Mouse (Mus musculus) cerebellum, adult 2 months (tissue): ENCODE data around the gene Sfrp5. TPM values are rescaled to one million over a fixed set of nuclear protein-coding genes. Genes with fewer than 3 reads are reported as not detected.
A peak's percentile ranks its signal among the peaks of the same experiment; 100 is the strongest.

Experiments used
- DNase-seq, 2 experiments: peaks; one replicate each; pipeline ENCODE4 v3.0.0; 2021
- H3K27ac ChIP-seq: fragments of 200-500 bp; 2 replicates; pipeline ENCODE4 v1.5.1; 2012; ENCODE audit warnings: low read length, control low read depth, inconsistent platforms; ENCODE audit not compliant: insufficient read depth
- H3K27me3 ChIP-seq: fragments of 200-500 bp; 2 replicates; pipeline ENCODE4 v1.6.1; 2012; ENCODE audit warnings: inconsistent platforms, mild to moderate bottlenecking, low read length, moderate library complexity; ENCODE audit not compliant: control insufficient read depth, insufficient read depth
- H3K4me1 ChIP-seq: fragments of 200-500 bp; 2 replicates; pipeline ENCODE4 v1.6.1; 2011; ENCODE audit warnings: low read length; ENCODE audit not compliant: control insufficient read depth, insufficient read depth
- H3K4me3 ChIP-seq: fragments of 200-500 bp; replicated peaks from 2 replicates; pipeline ENCODE3; 2011; ENCODE audit warnings: mild to moderate bottlenecking, low read depth, low read length, control low read depth; ENCODE audit not compliant: insufficient read depth
- CTCF ChIP-seq: fragments of 200-500 bp; IDR thresholded peaks from 2 replicates; pipeline ENCODE4 v1.5.1; 2011; ENCODE audit warnings: low read depth, mild to moderate bottlenecking, control low read depth, low read length, moderate library complexity, borderline replicate concordance; ENCODE audit not compliant: insufficient read depth
- POLR2A ChIP-seq: fragments of 200-500 bp; IDR thresholded peaks from 2 replicates; pipeline ENCODE4 v1.6.1; 2011; ENCODE audit warnings: low read length, control low read depth, borderline replicate concordance; ENCODE audit not compliant: insufficient read depth
- WGBS: fragments of 180-500 bp; shearing (Covaris S2); methylation state at CpG from one replicate; pipeline ENCODE4 v1.1.7; 2018; 5-methylcytosine and 5-hydroxymethylcytosine counted together
- polyA plus RNA-seq: library from polyadenylated mRNA; depleted of rRNA; stranded (reverse); fragments of >200 nt; gene quantifications from 2 replicates; pipeline ENCODE4 v1.2.3, GENCODE M21; 2012; rRNA removed

Gene Sfrp5
- polyA plus RNA-seq, 1 experiment, result 15.3 TPM

DNA sequence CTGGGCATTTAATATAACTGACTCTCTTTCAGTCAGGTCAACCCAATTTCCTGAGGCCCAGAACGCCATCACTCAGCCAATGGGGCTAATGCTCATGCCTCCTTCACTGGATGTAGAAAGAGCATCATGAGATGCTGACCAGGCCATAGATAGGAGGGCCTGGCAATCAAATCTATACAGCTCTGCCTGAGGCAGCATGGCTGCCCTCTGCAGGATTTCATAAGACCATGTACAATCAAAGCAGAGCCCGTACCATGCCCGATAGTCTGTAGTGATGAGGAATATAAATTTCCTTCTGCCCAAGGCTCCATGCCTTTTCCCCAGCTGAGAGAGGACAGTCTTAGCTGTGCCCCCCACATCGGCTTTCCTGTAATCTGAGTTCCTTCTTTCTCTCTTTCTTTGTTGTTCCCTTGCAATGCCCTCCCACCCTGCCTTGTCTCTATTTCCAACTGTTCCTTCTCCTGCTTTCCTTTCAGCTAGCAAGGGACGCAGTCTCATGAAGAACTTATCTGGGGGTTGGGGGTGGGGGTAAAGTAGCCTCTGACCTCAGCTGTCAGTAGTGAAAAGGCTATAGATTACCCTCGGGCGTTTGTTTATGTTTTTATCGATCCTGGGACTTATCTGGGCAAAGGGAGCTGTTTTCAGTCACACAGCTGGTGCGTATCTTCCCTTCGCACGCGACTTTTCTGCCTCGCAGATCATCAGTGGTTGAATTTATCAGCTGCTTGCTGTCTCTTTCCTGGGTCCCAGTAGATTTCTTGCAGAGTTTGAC, 43.6 kb downstream of the Sfrp5 start:
- 77% methylated on average over 13 of the region's 13 CpGs for WGBS
- DNase-seq, result no peak
- Histone ChIP-seq H3K4me3 (no peak overlapping the region), H3K4me1 (no peaks in the 10 kb centered on the region), H3K27ac (no peak overlapping the region), H3K27me3 (no peaks in the 10 kb centered on the region)
- TF ChIP-seq CTCF (no peak), POLR2A (no peak)

DNA sequence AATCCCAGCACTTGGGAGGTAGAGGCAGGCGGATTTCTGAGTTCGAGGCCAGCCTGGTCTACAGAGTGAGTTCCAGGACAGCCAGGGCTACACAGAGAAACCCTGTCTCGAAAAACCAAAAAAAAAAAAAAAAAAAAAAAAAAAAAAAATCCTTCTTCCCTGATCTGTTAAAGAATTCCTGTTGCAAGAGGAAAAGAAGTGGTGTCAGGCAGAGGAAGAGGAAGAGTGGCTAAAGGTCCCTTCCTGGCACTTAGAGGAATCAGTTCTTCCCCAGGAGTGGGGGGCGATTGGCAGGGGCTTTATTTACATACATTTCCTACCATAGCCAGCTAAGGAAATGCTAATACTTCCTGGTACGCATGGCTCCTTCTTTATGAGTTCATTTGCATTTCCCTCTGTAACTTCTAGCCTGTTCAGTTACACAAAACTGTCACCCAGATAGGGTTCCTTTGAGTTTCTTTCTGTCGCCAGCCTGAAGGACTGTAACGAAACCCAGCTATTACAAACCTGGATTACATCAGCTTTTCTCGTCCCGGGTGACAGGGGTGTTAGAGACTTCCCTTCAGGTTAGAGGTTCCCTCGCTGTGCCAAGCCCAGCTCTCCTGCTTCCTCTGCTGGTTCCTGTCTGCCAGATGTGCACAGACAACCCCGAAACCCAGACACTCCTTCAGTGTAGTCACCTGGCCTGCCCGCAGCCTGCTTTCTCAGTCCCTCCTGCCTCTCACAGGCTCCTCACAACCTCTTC, 44.4 kb downstream of the Sfrp5 start:
- no peak for TF ChIP-seq POLR2A

DNA sequence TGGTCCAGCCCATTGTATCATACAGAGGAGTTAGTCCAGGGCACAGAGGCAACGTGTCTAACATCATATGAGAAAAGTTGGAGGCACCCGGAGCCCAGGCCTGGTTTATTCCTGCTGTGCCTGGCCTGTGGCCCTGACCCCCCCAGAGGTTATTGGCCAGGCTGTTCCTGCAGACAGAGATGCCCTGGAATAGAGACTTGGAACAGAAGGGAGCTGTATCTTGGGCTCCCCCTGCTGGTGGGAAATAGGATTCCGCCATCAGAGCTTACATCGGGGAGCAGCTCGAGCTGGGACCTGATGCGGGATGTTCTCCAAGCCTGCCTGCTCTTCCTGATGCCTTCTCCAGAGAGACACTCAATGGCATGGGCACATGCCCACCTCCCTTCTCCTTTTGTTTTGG, 50.1 kb downstream of the Sfrp5 start:
- WGBS, result 4% methylated on average over 6 of the region's 6 CpGs
- H3K27me3 ChIP-seq, result no peaks in the 10 kb centered on the region
- 0 out of 2 replicates have a peak, but pooled peaks cover 3% of the 10 kb centered on the region for H3K4me1 ChIP-seq
- TF ChIP-seq POLR2A (no peak), CTCF (peak; percentile 87)
- H3K4me3 ChIP-seq, result no peak overlapping the region
- no peak overlapping the region for H3K27ac ChIP-seq
- peak; percentile 86 to 91 for DNase-seq

More for the DNA sequence above, 44.4 kb downstream of the Sfrp5 start:
- Histone ChIP-seq H3K27me3 (no peaks in the 10 kb centered on the region), H3K27ac (no peak overlapping the region), H3K4me3 (no peak overlapping the region), H3K4me1 (no peaks in the 10 kb centered on the region)
- WGBS, result 81% methylated on average over 12 of the region's 12 CpGs
- DNase-seq, result no peak

DNA sequence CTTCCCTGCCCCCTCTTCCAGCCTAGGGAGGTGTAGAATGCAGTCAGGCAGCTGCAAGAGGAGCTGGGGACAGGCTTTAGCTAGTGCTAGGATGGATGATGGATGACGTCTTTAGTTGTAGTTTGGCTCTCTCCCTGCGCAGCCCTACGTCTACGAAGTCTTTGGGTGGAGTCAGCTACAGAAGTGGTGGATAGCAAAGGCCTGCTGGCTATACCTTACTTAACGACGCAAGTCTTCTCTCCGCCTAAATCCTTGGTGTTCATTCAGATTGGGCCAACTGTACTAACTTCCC, 53.5 kb downstream of the Sfrp5 start:
- 74% methylated on average over 7 of the region's 7 CpGs for WGBS
- H3K27ac ChIP-seq, result no peak overlapping the region
- H3K27me3 ChIP-seq, result no peaks in the 10 kb centered on the region
- TF ChIP-seq POLR2A, result no peak
- TF ChIP-seq CTCF, result no peak
- 0 out of 2 replicates have a peak, but pooled peaks cover 3% of the 10 kb centered on the region for H3K4me1 ChIP-seq
- peak overlapping the region; percentile 64 for H3K4me3 ChIP-seq
- DNase-seq, result no peak

Other genes with a start within 250 kb of the Sfrp5 start
- 54.9 and 65.5 TPM in 2 replicates for gene Mms19, start 221.1 kb downstream of the Sfrp5 start, polyA plus RNA-seq
- gene Ubtd1, start 220.5 kb downstream of the Sfrp5 start, polyA plus RNA-seq, result 28.1 and 29.4 TPM in 2 replicates
- 0.32 and 0.54 TPM in 2 replicates for gene Ankrd2, start 166.3 kb downstream of the Sfrp5 start, polyA plus RNA-seq
- 2.2 and 2.4 TPM in 2 replicates for gene Hoga1, start 156.6 kb downstream of the Sfrp5 start, polyA plus RNA-seq
- gene 4933411K16Rik, start 150.0 kb downstream of the Sfrp5 start, polyA plus RNA-seq, result 0.32 and 0.41 TPM in 2 replicates
- gene Morn4, start 115.9 kb downstream of the Sfrp5 start, polyA plus RNA-seq, result 43.4 and 44.6 TPM in 2 replicates
- 78.6 and 81.0 TPM in 2 replicates for gene Pi4k2a, start 111.8 kb downstream of the Sfrp5 start, polyA plus RNA-seq
- 26.9 and 28.8 TPM in 2 replicates for gene Avpi1, start 73.2 kb downstream of the Sfrp5 start, polyA plus RNA-seq
- 11.7 and 12.8 TPM in 2 replicates for gene Marveld1, start 54.9 kb downstream of the Sfrp5 start, polyA plus RNA-seq
- 104 and 107 TPM in 2 replicates for gene Zfyve27, start 38.3 kb downstream of the Sfrp5 start, polyA plus RNA-seq
- 90.4 and 98.9 TPM in 2 replicates for gene Golga7b, start 45.3 kb upstream of the Sfrp5 start, polyA plus RNA-seq
- gene Crtac1, start 229.5 kb upstream of the Sfrp5 start, polyA plus RNA-seq, result 22.8 and 30.2 TPM in 2 replicates